Mouse (Mus musculus) thymus, adult 2 months (tissue): ENCODE measurements around the gene Cacnb4. TPM values are rescaled to one million over a fixed set of nuclear protein-coding genes. Genes with fewer than 3 reads are reported as not detected.

Experiments
- DNase-seq: peaks from one replicate; pipeline ENCODE4 v3.0.0; 2021
- H3K27ac ChIP-seq: fragments of 200-500 bp; 2 replicates; pipeline ENCODE4 v1.5.1; 2012; ENCODE audit warnings: low read length, control low read depth; ENCODE audit not compliant: control insufficient read depth, insufficient read depth
- H3K27me3 ChIP-seq: fragments of 200-500 bp; 2 replicates; pipeline ENCODE4 v1.6.1; 2012; ENCODE audit warnings: mild to moderate bottlenecking, low read length, moderate library complexity, mixed read lengths; ENCODE audit not compliant: control insufficient read depth, insufficient read depth
- H3K36me3 ChIP-seq: fragments of 200-500 bp; 2 replicates; pipeline ENCODE4 v1.6.1; 2012; ENCODE audit warnings: mild to moderate bottlenecking, low read length, moderate library complexity; ENCODE audit not compliant: control insufficient read depth, insufficient read depth
- H3K4me1 ChIP-seq: fragments of 200-500 bp; replicated peaks from 2 replicates; pipeline ENCODE4 v1.6.1; 2012; ENCODE audit warnings: low read length; ENCODE audit not compliant: control insufficient read depth, insufficient read depth
- H3K4me3 ChIP-seq: fragments of 200-500 bp; 2 replicates; pipeline ENCODE4 v1.5.1; 2012; ENCODE audit warnings: mild to moderate bottlenecking, low read length, control low read depth, moderate library complexity; ENCODE audit not compliant: control insufficient read depth, insufficient read depth
- CTCF ChIP-seq: fragments of 200-500 bp; IDR thresholded peaks from 2 replicates; pipeline ENCODE4 v1.5.1; 2012; ENCODE audit warnings: mild to moderate bottlenecking, control low read depth, low read length, moderate library complexity, borderline replicate concordance; ENCODE audit not compliant: control insufficient read depth, poor library complexity, insufficient read depth; ENCODE audit errors: extremely low read depth
- POLR2A ChIP-seq: fragments of 200-500 bp; IDR thresholded peaks from 2 replicates; pipeline ENCODE4 v1.6.1; 2012; ENCODE audit warnings: mild to moderate bottlenecking, low read length, control low read depth, moderate library complexity; ENCODE audit not compliant: control insufficient read depth, poor library complexity, insufficient read depth; ENCODE audit errors: extremely low read depth
- WGBS: fragments of 180-500 bp; shearing (Covaris S2); methylation state at CpG from one replicate; pipeline ENCODE4 v1.1.7; 2018; 5-methylcytosine and 5-hydroxymethylcytosine counted together
- polyA plus RNA-seq: library from polyadenylated mRNA; depleted of rRNA; stranded (reverse); fragments of >200 nt; gene quantifications from 2 replicates; pipeline ENCODE4 v1.2.3, GENCODE M21; 2012

The Cacnb4 gene
- polyA plus RNA-seq, 1 experiment: 0.04 TPM

- no peak for TF ChIP-seq POLR2A
- no peak for TF ChIP-seq CTCF
- WGBS: 97% methylated on average over 10 of the region's 10 CpGs
- no peaks in the 10 kb centered on the region for H3K36me3 ChIP-seq
- no peaks in the 10 kb centered on the region for H3K27me3 ChIP-seq
- H3K4me3 ChIP-seq: no peak overlapping the region
- peaks cover 11% of the 10 kb centered on the region for H3K4me1 ChIP-seq
- DNase-seq: no peak
- H3K27ac ChIP-seq: no peak overlapping the region
Observed at GRCm38 (mm10) chr2:52575637-52576175, 100.9 kb downstream of the Cacnb4 start.

DNA sequence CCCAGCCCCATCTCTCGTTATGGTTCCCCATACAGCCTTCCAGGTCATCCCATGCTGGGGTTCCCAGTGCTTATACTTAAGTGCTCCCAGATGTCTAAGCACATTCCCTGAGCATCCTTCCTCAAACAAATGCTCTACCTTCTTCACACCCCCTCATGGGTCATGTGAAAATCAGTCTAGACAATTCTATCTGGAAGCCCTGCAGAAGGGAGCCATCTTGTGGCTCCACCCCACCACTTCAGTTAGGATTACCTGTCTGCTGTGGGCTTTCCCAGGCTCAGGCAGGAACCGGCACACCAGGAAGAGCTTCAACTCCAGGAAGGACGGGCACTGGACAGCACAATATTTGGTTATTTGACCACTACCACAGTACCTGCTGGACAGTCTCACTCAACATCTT lies 101.7 kb downstream of the Cacnb4 start:
- WGBS: 86% methylated on average over 3 of the region's 3 CpGs
- H3K36me3 ChIP-seq: no peaks in the 10 kb centered on the region
- TF ChIP-seq CTCF: no peak
- no peak for TF ChIP-seq POLR2A
- DNase-seq: no peak
- no peak overlapping the region for H3K27ac ChIP-seq
- no peak overlapping the region for H3K4me3 ChIP-seq
- peaks cover 14% of the 10 kb centered on the region for H3K4me1 ChIP-seq
- H3K27me3 ChIP-seq: no peaks in the 10 kb centered on the region

GRCm38 (mm10) chr2:52572221-52572620 lies 104.4 kb downstream of the Cacnb4 start:
- H3K27ac ChIP-seq: no peak overlapping the region
- WGBS: 81% methylated on average over 6 of the region's 6 CpGs

DNA sequence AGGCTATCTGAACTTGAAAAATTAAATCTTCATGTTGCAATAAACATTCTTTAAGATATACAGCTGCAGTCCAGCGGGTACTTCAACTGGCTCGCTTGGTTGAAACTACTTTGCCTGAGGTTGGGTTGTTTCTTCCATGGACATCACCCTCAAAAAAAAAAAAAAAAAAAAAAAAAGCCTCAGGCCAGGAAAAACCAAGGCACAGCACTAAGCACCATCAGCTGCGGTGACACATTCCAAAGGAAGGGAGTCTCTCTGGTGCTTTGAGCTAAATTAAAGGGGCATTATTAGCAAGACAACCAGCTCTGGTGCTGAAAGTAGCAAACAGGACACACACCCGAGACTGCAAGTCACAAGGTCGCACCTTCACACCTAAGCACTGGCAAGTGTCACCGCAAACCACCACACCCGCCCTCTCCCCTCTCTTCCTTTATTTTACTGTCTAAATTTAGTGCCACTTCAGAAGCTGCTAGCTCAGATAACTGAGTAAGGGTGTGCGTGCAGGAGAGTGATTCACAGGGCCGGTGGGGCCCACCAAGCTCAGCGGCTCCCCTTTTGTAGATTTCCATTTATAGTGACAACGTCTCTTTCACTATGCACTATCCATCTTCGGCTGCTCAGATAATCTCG lies 105.2 kb downstream of the Cacnb4 start:
- peaks cover 14% of the 10 kb centered on the region for H3K4me1 ChIP-seq
- H3K27ac ChIP-seq: no peak overlapping the region
- no peaks in the 10 kb centered on the region for H3K36me3 ChIP-seq
- WGBS: 16% methylated on average over 13 of the region's 13 CpGs
- DNase-seq: peak; percentile 27
- TF ChIP-seq CTCF: no peak
- TF ChIP-seq POLR2A: no peak
- no peak overlapping the region for H3K4me3 ChIP-seq
- no peaks in the 10 kb centered on the region for H3K27me3 ChIP-seq

More at GRCm38 (mm10) chr2:52572221-52572620, 104.4 kb downstream of the Cacnb4 start:
- H3K27me3 ChIP-seq: no peaks in the 10 kb centered on the region
- TF ChIP-seq CTCF (no peak), POLR2A (no peak)
- no peaks in the 10 kb centered on the region for H3K36me3 ChIP-seq
- H3K4me1 ChIP-seq: peaks cover 14% of the 10 kb centered on the region
- H3K4me3 ChIP-seq: no peak overlapping the region
- no peak for DNase-seq

GRCm38 (mm10) chr2:52570781-52571180 lies 105.8 kb downstream of the Cacnb4 start:
- TF ChIP-seq CTCF (no peak), POLR2A (no peak)
- Histone ChIP-seq H3K4me3 (no peak overlapping the region), H3K36me3 (no peaks in the 10 kb centered on the region), H3K27me3 (no peaks in the 10 kb centered on the region), H3K27ac (no peak overlapping the region), H3K4me1 (peaks cover 14% of the 10 kb centered on the region)
- DNase-seq: no peak
- 45% methylated on average over 5 of the region's 5 CpGs for WGBS

GRCm38 (mm10) chr2:52570171-52570570 lies 106.5 kb downstream of the Cacnb4 start:
- peak; percentile 18 for DNase-seq
- WGBS: 3% methylated on average over 11 of the region's 11 CpGs
- no peak for TF ChIP-seq POLR2A
- no peak for TF ChIP-seq CTCF
- H3K36me3 ChIP-seq: no peaks in the 10 kb centered on the region
- H3K4me1 ChIP-seq: peaks cover 14% of the 10 kb centered on the region
- H3K27me3 ChIP-seq: no peaks in the 10 kb centered on the region
- no peak overlapping the region for H3K4me3 ChIP-seq
- no peak overlapping the region for H3K27ac ChIP-seq

GRCm38 (mm10) chr2:52568131-52568530 lies 108.5 kb downstream of the Cacnb4 start:
- no peak for DNase-seq
- Histone ChIP-seq H3K36me3 (no peaks in the 10 kb centered on the region), H3K4me3 (no peak overlapping the region), H3K27me3 (no peaks in the 10 kb centered on the region), H3K4me1 (peaks cover 14% of the 10 kb centered on the region), H3K27ac (no peak overlapping the region)
- 92% methylated on average over 3 of the region's 3 CpGs for WGBS
- no peak for TF ChIP-seq POLR2A
- no peak for TF ChIP-seq CTCF

DNA sequence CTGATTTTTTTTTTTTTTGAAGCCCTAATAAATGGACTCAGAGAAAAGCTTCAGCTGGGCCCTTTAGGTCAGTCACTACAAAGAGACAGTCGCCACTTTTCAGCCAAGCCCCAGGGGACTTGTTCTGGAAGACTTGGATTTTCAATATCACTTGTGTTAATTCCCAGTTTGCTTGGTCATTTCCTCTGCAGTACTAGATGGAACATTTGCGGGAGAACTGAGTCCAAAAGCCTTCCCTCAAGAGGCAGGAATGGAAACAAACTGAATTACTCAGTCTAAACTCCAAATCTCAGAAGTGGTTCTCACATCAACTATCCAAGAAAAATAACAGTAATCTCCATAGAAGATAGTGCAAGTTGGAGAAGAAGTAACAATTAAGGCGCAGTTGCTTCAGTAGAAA lies 109.2 kb downstream of the Cacnb4 start:
- DNase-seq: no peak
- 97% methylated on average over 3 of the region's 3 CpGs for WGBS
- Histone ChIP-seq H3K27me3 (no peaks in the 10 kb centered on the region), H3K4me1 (peaks cover 14% of the 10 kb centered on the region), H3K4me3 (no peak overlapping the region), H3K36me3 (no peaks in the 10 kb centered on the region), H3K27ac (no peak overlapping the region)
- TF ChIP-seq CTCF (no peak), POLR2A (no peak)
